Mouse (Mus musculus) forebrain, embryonic 13.5 days (tissue): ENCODE data around the gene Adamts16. TPM values are rescaled to one million over a fixed set of nuclear protein-coding genes. Genes with fewer than 3 reads are reported as not detected.

Experiments used
- ATAC-seq: fragments of 200-750 bp; cut with Nextera tagmentation; 2 replicates; pipeline ENCODE4 v1.8.0; 2017
- H3K27ac ChIP-seq: fragments of 300-500 bp; sonication (generic); 2 replicates; pipeline ENCODE4 v1.5.1; 2015; ENCODE audit warnings: inconsistent platforms, mild to moderate bottlenecking, moderate library complexity
- H3K27me3 ChIP-seq: fragments of 300-500 bp; sonication (generic); 2 replicates; pipeline ENCODE4 v1.6.1; 2015; ENCODE audit warnings: mild to moderate bottlenecking, inconsistent platforms
- H3K36me3 ChIP-seq: fragments of 300-500 bp; sonication (generic); 2 replicates; pipeline ENCODE4 v1.6.1; 2015; ENCODE audit warnings: mild to moderate bottlenecking, inconsistent platforms; ENCODE audit not compliant: poor library complexity, severe bottlenecking
- H3K4me1 ChIP-seq: fragments of 300-500 bp; sonication (generic); 2 replicates; pipeline ENCODE4 v1.6.1; 2015; ENCODE audit warnings: inconsistent platforms
- H3K4me2 ChIP-seq: fragments of 300-500 bp; sonication (generic); 2 replicates; pipeline ENCODE4 v1.6.1; 2015; ENCODE audit warnings: inconsistent platforms, mild to moderate bottlenecking, moderate library complexity
- H3K4me3 ChIP-seq: fragments of 300-500 bp; sonication (generic); 2 replicates; pipeline ENCODE4 v1.5.1; 2015; ENCODE audit warnings: mild to moderate bottlenecking, inconsistent platforms
- H3K9ac ChIP-seq: fragments of 300-500 bp; sonication (generic); 2 replicates; pipeline ENCODE4 v1.6.1; 2015; ENCODE audit warnings: mild to moderate bottlenecking, inconsistent platforms
- H3K9me3 ChIP-seq: fragments of 300-500 bp; sonication (generic); replicated peaks from 2 replicates; pipeline ENCODE4 v1.6.1; 2016; ENCODE audit warnings: inconsistent platforms
- WGBS: fragments of 180-500 bp; shearing (Covaris S2); methylation state at CpG from one replicate; pipeline ENCODE4 v1.1.7; 2015; 5-methylcytosine and 5-hydroxymethylcytosine counted together
- polyA plus RNA-seq: library from polyadenylated mRNA; unstranded; fragments of >200 nt; fragmentation: Nextera tagmentation; extraction: Ambion mirVana; gene quantifications from 2 replicates; pipeline ENCODE4 v1.2.1, GENCODE M21; 2015

The Adamts16 gene
- polyA plus RNA-seq, 1 experiment from 2014 or later: 0.18 TPM

DNA sequence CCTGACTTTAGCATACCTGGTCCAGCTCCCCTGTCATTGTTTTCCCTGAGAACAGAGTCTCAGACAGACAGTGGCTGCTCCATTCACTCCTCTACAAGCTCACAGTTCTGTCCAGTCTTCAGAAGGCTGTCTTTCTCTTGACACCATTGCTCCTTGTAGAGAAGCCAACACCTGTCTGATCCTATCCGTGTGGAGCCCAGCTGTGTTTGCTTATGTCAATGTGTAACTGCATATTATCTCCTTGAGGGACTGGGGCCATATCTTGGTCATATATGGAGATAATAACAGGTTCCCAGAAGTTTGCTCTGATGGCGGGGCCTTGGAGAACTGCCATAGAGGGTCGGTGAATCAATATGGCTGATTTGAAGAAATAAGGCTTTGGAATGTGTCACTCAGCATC lies 115.4 kb downstream of the Adamts16 start:
- 93% methylated on average over 3 of the region's 3 CpGs for WGBS
- ATAC-seq: no peak
- H3K36me3 ChIP-seq: no peaks in the 10 kb centered on the region
- no peak overlapping the region for H3K9ac ChIP-seq
- H3K27me3 ChIP-seq: no peaks in the 10 kb centered on the region
- H3K4me3 ChIP-seq: no peak overlapping the region
- H3K27ac ChIP-seq: no peak overlapping the region
- no peaks in the 10 kb centered on the region for H3K4me1 ChIP-seq
- H3K4me2 ChIP-seq: no peak overlapping the region
- H3K9me3 ChIP-seq: no peaks in the 10 kb centered on the region

DNA sequence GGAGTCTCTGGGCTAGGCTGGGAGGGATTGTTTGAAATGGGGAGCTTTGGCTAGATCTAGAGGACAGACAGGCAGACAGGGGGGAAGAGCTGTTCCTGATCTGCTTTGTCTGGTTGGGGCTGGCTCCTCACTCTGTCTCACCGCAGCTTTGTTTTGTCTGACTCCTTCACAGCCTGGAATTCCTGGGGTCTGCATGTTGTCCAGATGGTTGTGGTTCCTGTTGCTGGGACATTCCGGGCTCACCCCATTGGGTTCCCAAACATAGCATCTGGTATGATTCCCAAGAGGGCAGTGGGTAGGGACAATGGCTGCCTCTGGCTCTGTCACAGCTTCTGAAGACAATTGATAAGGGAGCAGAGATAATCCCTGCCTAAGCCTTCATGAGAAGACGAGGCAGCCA lies 117.0 kb downstream of the Adamts16 start:
- no peak overlapping the region for H3K4me2 ChIP-seq
- H3K9me3 ChIP-seq: no peaks in the 10 kb centered on the region
- H3K27ac ChIP-seq: no peak overlapping the region
- H3K9ac ChIP-seq: no peak overlapping the region
- no peak for ATAC-seq
- WGBS: 68% methylated on average over 3 of the region's 3 CpGs
- no peak overlapping the region for H3K4me3 ChIP-seq
- H3K4me1 ChIP-seq: no peaks in the 10 kb centered on the region
- no peaks in the 10 kb centered on the region for H3K27me3 ChIP-seq
- no peaks in the 10 kb centered on the region for H3K36me3 ChIP-seq

DNA sequence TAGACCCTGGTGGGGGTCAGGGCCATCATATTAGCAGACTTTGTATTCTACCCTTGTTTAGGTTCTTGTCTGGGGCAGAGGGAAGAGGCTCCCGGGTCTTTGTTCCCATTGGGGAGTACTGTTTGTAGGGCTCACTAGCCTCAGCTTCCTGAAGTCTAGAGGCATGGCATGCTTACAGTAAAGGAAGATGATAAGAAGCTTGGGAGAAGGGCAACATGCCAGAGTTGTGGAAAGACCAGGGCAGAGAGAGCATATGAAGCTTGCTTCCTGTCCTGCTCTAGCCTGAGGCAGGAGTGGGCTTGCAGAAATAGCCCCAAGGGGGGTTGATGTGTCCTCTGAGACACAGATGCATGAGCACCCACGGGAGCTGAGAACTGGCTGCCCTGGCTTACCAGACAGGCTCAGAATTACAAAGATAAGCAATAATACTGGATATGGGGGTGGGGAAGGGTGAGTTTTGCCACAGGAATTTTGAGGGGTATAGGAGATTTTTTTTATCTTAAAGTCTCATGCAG lies 117.4 kb downstream of the Adamts16 start:
- H3K9me3 ChIP-seq: no peaks in the 10 kb centered on the region
- no peak for ATAC-seq
- H3K27ac ChIP-seq: no peak overlapping the region
- H3K9ac ChIP-seq: no peak overlapping the region
- 80% methylated on average over 2 of the region's 2 CpGs for WGBS
- H3K4me3 ChIP-seq: no peak overlapping the region
- no peaks in the 10 kb centered on the region for H3K4me1 ChIP-seq
- H3K27me3 ChIP-seq: no peaks in the 10 kb centered on the region
- H3K4me2 ChIP-seq: no peak overlapping the region
- H3K36me3 ChIP-seq: no peaks in the 10 kb centered on the region

DNA sequence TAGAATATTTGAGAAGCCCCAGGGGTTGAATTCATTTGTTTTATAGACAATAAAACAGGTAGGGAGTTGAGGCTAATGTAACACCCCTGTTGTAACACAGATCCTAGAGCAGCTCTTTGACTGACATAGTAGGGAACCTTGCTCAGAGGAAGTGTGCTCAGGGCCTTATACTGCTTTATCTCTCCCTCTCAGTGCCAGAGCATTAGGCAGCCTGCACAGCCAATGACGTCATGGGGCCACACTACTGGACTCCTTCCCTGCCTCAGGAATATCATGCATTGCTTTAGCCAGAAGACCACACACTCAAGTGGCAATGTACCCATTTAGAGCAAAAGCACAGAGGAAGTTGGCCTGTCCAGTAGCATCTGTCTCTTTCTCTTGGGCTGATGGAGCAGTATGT lies 121.6 kb downstream of the Adamts16 start:
- 83% methylated on average over 1 of the region's 1 CpGs for WGBS

DNA sequence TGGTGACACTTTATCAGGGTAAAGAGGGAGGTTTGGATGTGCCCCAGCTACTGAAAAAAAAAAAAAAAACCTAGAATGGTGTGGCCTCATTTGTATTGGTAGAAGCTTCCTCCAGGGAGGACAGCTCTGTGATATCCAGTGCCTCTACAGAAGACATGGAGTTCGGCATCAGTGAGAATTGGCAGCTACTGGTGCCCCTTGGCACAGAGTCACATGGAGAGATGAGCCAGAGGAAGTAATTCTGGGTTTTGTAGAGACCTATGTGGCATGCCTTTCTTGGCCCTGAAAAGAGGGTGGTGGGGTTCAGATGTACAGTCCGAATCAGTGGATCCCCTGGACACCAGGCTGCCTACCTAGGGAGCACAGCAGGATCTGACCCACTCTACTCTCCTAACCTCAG lies 122.8 kb downstream of the Adamts16 start:
- ATAC-seq: no peak
- WGBS: 64% methylated on average over 2 of the region's 2 CpGs
- H3K9ac ChIP-seq: no peak overlapping the region
- no peaks in the 10 kb centered on the region for H3K36me3 ChIP-seq
- H3K9me3 ChIP-seq: no peaks in the 10 kb centered on the region
- H3K4me2 ChIP-seq: no peak overlapping the region
- H3K4me3 ChIP-seq: no peak overlapping the region
- no peaks in the 10 kb centered on the region for H3K27me3 ChIP-seq
- H3K4me1 ChIP-seq: peaks cover 8% of the 10 kb centered on the region
- no peak overlapping the region for H3K27ac ChIP-seq

More for the DNA sequence above, 121.6 kb downstream of the Adamts16 start:
- Histone ChIP-seq H3K9me3 (no peaks in the 10 kb centered on the region), H3K4me1 (no peaks in the 10 kb centered on the region), H3K36me3 (no peaks in the 10 kb centered on the region), H3K4me3 (no peak overlapping the region), H3K9ac (no peak overlapping the region), H3K27ac (no peak overlapping the region), H3K4me2 (no peak overlapping the region), H3K27me3 (no peaks in the 10 kb centered on the region)
- ATAC-seq: no peak

DNA sequence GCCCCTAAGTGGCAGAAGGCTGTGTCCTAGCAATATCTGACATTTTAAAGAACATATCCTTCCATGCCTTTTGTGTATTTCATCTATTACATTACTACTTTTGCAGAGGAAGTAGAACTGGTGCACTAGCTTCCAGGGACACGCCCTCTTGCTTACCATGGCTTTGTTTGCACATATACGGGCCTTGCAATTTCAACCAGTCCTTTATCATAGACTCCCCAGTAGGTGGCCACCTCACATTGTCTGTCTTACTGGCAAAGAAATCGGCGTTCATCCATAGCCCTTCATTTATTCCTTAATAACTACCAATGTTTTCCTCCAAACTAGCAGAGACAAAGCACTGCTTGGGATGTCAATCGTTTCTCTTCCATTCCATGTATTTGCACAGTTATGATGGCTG lies 125.6 kb downstream of the Adamts16 start:
- Histone ChIP-seq H3K27me3 (no peaks in the 10 kb centered on the region), H3K4me2 (no peak overlapping the region), H3K36me3 (no peaks in the 10 kb centered on the region), H3K9me3 (no peaks in the 10 kb centered on the region), H3K27ac (no peak overlapping the region), H3K4me1 (peaks cover 8% of the 10 kb centered on the region), H3K4me3 (no peak overlapping the region), H3K9ac (no peak overlapping the region)
- no peak for ATAC-seq
- WGBS: 77% methylated on average over 5 of the region's 5 CpGs

DNA sequence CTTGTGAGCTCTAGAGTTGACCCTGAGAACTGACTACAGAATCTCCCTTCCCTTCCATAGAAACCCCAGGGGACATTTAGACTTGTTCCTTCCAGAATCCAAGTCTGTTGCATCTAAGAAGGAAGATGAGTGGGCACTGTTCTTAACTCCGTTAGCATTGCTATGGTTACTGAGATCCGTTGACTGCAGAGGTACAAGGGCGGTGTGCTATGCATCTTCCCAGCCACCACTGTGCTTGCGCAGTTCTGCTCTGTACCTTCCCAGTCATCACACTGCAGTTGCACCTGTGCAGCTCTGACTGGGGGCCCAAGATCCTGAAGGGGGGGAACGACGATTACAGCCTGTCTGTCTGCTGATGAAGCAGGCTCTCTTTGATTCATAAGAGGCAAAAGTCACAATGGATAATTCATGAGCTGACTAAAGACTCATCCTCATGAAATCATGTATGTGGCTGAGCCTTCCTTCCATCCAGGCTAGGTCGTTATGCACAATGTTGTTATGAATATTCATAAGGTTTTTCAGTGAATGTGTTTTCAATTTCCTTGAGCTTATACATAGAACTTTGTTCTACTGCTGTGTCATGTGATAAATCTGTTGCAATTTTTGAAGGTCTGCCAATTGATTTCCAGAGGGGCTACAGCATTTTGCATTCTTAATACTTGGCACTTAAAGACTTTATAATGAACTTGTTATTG lies 127.4 kb downstream of the Adamts16 start:
- Histone ChIP-seq H3K4me3 (no peak overlapping the region), H3K4me1 (peaks cover 8% of the 10 kb centered on the region), H3K36me3 (no peaks in the 10 kb centered on the region), H3K27me3 (no peaks in the 10 kb centered on the region), H3K9ac (no peak overlapping the region), H3K27ac (no peak overlapping the region), H3K9me3 (no peaks in the 10 kb centered on the region), H3K4me2 (no peak overlapping the region)
- 60% methylated on average over 7 of the region's 7 CpGs for WGBS
- peak; percentile 92 for ATAC-seq

DNA sequence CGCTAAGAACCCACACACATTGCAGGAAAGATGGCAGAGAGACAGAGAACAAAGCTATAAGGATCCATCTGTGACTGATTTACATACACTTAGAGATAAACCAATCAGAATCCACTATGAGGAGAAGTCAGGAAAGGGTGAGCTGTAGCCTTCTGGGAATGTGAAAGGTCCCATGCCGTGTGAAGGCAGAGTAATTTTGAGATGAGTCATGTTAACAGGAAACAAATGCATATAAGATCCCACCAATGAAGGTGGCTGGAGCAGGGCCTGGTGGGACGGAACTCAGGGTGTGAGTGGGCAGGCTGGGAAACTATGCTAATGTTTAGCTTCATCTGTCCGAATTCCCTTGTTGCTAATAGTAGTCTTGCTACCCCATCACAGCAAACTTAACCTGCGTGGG lies 128.3 kb downstream of the Adamts16 start:
- Histone ChIP-seq H3K27me3 (no peaks in the 10 kb centered on the region), H3K36me3 (no peaks in the 10 kb centered on the region), H3K27ac (no peak overlapping the region), H3K4me3 (no peak overlapping the region), H3K4me1 (peaks cover 8% of the 10 kb centered on the region), H3K9me3 (no peaks in the 10 kb centered on the region), H3K4me2 (no peak overlapping the region), H3K9ac (no peak overlapping the region)
- ATAC-seq: no peak
- WGBS: 81% methylated on average over 5 of the region's 5 CpGs

DNA sequence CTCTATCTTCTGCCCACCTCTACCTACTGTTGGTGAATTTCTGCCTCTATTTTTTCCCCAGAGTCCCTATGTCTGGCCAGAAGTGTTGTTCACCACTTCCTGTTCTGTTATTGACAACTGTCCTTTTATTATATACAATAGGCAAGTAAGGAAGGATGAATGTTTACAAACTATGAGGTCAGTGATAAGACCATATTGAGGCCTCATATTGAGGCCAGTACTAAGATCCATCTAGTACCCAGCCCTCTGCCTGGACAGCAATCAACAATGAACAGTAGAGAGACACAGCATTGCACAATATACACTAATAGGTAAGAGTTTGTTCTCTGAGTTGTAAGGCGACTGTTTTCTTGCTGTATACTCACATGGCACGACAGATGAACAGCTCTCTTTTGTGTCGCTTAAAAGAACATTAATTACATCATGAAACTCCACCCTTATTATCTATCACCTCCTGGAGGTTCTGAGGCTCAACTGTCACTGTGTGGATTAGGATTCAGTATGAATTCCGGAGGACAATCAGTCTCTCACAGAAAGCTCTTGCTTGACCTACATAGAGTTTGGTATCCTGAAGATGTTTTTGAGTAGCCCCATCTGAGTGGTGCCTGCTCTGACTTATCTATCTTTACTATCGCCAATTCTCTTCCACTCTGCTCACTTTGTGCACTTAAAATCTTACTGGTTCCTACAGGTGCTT lies 134.3 kb downstream of the Adamts16 start:
- Histone ChIP-seq H3K9ac (no peak overlapping the region), H3K9me3 (no peaks in the 10 kb centered on the region), H3K4me3 (no peak overlapping the region), H3K27ac (no peak overlapping the region), H3K36me3 (no peaks in the 10 kb centered on the region), H3K4me1 (no peaks in the 10 kb centered on the region), H3K27me3 (no peaks in the 10 kb centered on the region), H3K4me2 (no peak overlapping the region)
- WGBS: 81% methylated on average over 5 of the region's 5 CpGs
- ATAC-seq: no peak

DNA sequence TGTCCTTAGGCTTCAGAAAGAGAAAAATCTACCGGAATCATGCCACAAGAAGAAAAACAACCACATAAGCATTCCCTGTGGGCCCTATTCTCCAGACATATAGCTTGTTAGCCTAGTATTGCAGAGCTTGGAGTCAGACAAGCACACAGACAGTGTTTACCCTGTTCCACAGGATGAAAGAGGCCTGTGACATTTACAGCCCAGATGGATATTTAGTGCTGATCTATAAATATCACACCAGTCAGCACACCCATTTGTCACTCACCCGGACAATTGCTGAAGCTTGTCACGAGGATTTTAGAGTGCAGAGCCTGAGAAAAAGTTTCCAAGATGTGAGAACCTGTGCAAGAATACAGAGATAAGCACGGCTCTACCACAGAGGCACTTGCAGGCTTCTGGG lies 138.7 kb downstream of the Adamts16 start:
- H3K27me3 ChIP-seq: no peaks in the 10 kb centered on the region
- no peak for ATAC-seq
- no peak overlapping the region for H3K9ac ChIP-seq
- 76% methylated on average over 4 of the region's 4 CpGs for WGBS
- no peaks in the 10 kb centered on the region for H3K9me3 ChIP-seq
- H3K36me3 ChIP-seq: no peaks in the 10 kb centered on the region
- no peak overlapping the region for H3K27ac ChIP-seq
- no peak overlapping the region for H3K4me3 ChIP-seq
- H3K4me1 ChIP-seq: no peaks in the 10 kb centered on the region
- H3K4me2 ChIP-seq: no peak overlapping the region

DNA sequence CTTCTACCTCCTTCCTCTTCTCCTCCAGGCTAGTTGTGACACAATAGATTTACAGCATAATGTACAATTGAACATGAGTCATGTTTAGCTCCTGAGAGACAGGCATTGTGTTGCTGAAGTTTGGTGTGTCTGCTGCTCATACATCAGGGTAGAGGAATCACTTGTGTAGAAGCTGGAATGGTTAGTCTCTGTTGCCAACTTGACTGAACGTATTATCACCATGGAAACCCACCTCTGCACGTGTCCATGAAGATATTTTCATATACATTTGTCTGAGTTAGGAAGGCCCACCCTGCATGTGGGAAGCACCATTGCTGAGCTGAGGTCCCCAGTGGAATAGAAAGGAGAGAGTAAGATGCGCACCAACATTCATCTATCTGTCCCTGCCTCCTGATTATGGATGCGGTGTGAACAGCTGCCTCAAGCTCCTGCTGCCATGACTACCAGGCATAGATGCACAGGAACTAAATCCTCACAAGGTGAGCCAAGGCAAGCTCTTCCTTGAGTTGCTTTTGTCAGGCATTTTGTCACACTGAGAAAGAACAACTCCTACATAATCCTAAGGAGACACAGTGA lies 142.7 kb downstream of the Adamts16 start:
- Histone ChIP-seq H3K27me3 (no peaks in the 10 kb centered on the region), H3K9ac (no peak overlapping the region), H3K9me3 (no peaks in the 10 kb centered on the region), H3K27ac (no peak overlapping the region), H3K4me2 (no peak overlapping the region), H3K4me1 (no peaks in the 10 kb centered on the region), H3K4me3 (no peak overlapping the region), H3K36me3 (no peaks in the 10 kb centered on the region)
- ATAC-seq: no peak
- WGBS: 83% methylated on average over 4 of the region's 4 CpGs

DNA sequence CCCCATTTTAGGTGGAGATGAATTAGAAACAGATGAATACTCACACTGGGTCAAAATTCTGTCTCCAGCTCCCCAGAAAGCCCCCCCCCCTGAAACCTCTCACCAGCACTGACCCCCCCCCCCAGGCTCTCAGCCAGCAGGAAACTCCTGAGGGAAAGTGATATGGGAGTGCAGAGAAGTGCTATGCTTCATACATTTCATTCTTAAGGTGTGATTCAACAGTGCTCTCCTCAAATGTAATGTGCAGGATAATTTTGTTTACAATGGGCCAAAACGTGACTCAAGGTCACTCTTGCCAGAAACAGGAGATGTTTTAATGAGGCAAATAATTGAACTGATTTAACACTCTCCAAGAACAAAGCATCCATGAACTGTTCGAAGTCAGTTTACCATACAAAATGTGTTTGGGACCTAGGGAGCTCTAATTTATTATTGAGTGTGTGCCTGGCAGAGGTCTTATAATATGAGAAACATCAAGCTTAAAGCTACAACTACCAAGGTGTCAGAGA lies 152.1 kb downstream of the Adamts16 start:
- Histone ChIP-seq H3K27ac (no peak overlapping the region), H3K9ac (no peak overlapping the region), H3K4me3 (no peak overlapping the region), H3K4me2 (no peak overlapping the region), H3K27me3 (no peaks in the 10 kb centered on the region), H3K4me1 (no peaks in the 10 kb centered on the region), H3K36me3 (no peaks in the 10 kb centered on the region), H3K9me3 (no peaks in the 10 kb centered on the region)
- no peak for ATAC-seq
- 43% methylated on average over 2 of the region's 2 CpGs for WGBS
